Mouse (Mus musculus): Measurements from ENCODE around the gene Phf12. TPM values are rescaled to one million over a fixed set of nuclear protein-coding genes. Genes with fewer than 3 reads are reported as not detected.

The Phf12 gene
- polyA plus RNA-seq, 1 experiment from 2014 or later = 14.5 TPM

GRCm38 (mm10) chr11:77983191-77983936, 810 bp downstream of the Phf12 start:
- no peaks in the 10 kb centered on the region for H3K36me3 ChIP-seq (replicated peaks; ENCODE audit: control insufficient read depth, insufficient read depth, low read depth, low read length)
- peak overlapping the region; percentile 95 for H3K9ac ChIP-seq (replicated peaks; ENCODE audit: low read length)
- H3K27me3 ChIP-seq (ENCODE audit: control insufficient read depth, insufficient read depth, low read length) = no peaks in the 10 kb centered on the region
- H3K9me3 ChIP-seq (replicated peaks; ENCODE audit: control insufficient read depth, low read length) = no peaks in the 10 kb centered on the region
- H3K4me1 ChIP-seq (ENCODE audit: control insufficient read depth, insufficient read depth, low read length) = no peaks in the 10 kb centered on the region
- H3K27ac ChIP-seq (replicated peaks; ENCODE audit: low read depth, low read length) = peak overlapping the region; percentile 84
- peak overlapping the region; percentile 98 for H3K4me3 ChIP-seq (ENCODE audit: low read depth, low read length)
- WGBS = under 1% methylated on average over 25 of the region's 32 CpGs
- H3K4me2 ChIP-seq (ENCODE audit: low read depth, low read length) = peak overlapping the region; percentile 84
- ATAC-seq (replicated peaks; ENCODE audit: insufficient number of reproducible peaks, low FRiP score, low TSS enrichment, low read depth) = no peak
- DNase-seq (ENCODE audit: low spot score) = peak; percentile 64

DNA sequence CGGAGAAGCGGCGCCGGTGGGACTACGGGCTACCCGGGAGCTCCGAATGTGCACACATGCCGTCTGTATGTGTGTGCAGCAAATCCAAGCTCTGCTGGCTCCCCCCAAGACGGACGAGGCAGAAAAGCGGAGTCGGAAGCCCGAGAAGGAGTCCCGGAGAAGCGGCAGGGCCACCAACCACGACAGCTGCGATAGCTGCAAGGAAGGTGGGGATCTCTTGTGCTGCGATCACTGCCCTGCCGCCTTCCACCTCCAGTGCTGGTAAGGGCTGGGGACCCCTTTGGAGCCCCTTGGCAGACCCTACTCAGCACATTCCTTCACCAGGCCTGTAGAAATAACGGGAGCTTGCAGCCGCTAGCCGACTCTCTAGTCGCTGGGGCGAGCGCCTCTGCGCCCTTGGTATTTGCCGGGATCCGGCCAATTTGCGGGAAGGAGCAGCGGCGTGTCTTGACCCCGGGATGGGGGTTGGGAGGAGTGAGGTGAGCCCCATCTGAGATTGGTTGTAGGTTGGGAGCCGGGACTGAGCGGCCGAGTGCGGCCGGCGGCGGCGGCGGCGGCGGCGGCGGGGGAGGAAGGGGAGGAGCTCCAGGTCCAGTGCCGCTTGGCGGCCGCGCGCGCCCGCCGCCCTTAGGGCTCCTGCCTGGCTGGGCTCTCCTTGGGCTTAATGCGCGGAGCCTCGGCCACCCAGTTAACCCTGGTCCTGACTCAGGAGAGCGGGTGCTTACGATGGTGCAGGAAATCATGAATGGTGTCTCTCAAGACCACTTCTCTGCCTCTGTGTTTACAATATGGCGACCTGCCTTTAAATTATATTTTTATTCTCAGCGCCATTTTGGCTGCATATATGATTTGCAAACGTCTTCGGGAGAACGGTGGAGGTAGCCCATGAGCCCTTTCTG, 1.6 kb downstream of the Phf12 start:
- Histone ChIP-seq H3K27me3 (ENCODE audit: control insufficient read depth, insufficient read depth, low read length) (no peaks in the 10 kb centered on the region), H3K4me3 (ENCODE audit: low read depth, low read length) (peak overlapping the region; percentile 98), H3K4me2 (ENCODE audit: low read depth, low read length) (peak overlapping the region; percentile 84), H3K9ac (replicated peaks; ENCODE audit: low read length) (peak overlapping the region; percentile 95), H3K4me1 (ENCODE audit: control insufficient read depth, insufficient read depth, low read length) (no peaks in the 10 kb centered on the region), H3K27ac (replicated peaks; ENCODE audit: low read depth, low read length) (peak overlapping the region; percentile 84), H3K9me3 (replicated peaks; ENCODE audit: control insufficient read depth, low read length) (no peaks in the 10 kb centered on the region), H3K36me3 (replicated peaks; ENCODE audit: control insufficient read depth, insufficient read depth, low read depth, low read length) (no peaks in the 10 kb centered on the region)
- ATAC-seq (replicated peaks; ENCODE audit: insufficient number of reproducible peaks, low FRiP score, low TSS enrichment, low read depth) = no peak
- DNase-seq (ENCODE audit: low spot score) = peak; percentile 79
- 1% methylated on average over 51 of the region's 63 CpGs for WGBS

GRCm38 (mm10) chr11:77984836-77985231, 2.3 kb downstream of the Phf12 start:
- Histone ChIP-seq H3K4me1 (ENCODE audit: control insufficient read depth, insufficient read depth, low read length) (no peaks in the 10 kb centered on the region), H3K27me3 (ENCODE audit: control insufficient read depth, insufficient read depth, low read length) (no peaks in the 10 kb centered on the region), H3K36me3 (replicated peaks; ENCODE audit: control insufficient read depth, insufficient read depth, low read depth, low read length) (no peaks in the 10 kb centered on the region), H3K27ac (replicated peaks; ENCODE audit: low read depth, low read length) (peak overlapping the region; percentile 84), H3K9ac (replicated peaks; ENCODE audit: low read length) (peak overlapping the region; percentile 95), H3K4me2 (ENCODE audit: low read depth, low read length) (peak overlapping the region; percentile 84), H3K4me3 (ENCODE audit: low read depth, low read length) (peak overlapping the region; percentile 98), H3K9me3 (replicated peaks; ENCODE audit: control insufficient read depth, low read length) (no peaks in the 10 kb centered on the region)
- no peak for ATAC-seq (replicated peaks; ENCODE audit: insufficient number of reproducible peaks, low FRiP score, low TSS enrichment, low read depth)
- under 1% methylated on average over 13 of the region's 13 CpGs for WGBS
- peak; percentile 65 for DNase-seq (ENCODE audit: low spot score)

DNA sequence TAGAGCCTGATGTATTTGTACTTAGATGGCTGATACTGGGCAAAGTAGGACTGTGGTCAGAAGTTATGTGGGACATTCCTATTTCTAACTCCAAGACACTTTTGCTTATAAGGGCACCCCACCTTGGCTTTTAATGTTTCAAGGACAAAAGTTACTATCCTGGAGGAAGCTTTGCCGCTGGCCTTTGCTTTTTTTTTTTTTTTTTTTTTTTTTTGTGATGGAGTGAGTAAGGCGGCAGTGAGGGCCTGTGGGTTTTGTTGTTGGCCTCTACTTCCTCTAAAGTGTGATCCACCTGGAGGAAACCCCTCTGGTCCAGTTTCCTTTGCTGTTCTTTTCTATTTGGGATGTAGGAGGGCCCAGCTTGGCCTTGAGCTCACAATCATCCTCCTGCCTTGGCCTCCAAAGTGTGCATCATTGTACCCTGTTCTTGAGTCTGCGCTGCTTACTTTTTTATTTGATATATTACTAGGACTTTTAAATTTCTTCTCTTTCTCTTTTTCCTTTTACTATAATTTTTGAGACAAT, 3.0 kb downstream of the Phf12 start:
- H3K27ac ChIP-seq (replicated peaks; ENCODE audit: low read depth, low read length) = no peak overlapping the region; the same call in 1 of the 2 replicates
- H3K27me3 ChIP-seq (ENCODE audit: control insufficient read depth, insufficient read depth, low read length) = no peaks in the 10 kb centered on the region
- H3K9ac ChIP-seq (replicated peaks; ENCODE audit: low read length) = peak overlapping the region; percentile 95
- WGBS = 77% methylated on average over 3 of the region's 3 CpGs
- no peak for DNase-seq (ENCODE audit: low spot score)
- H3K36me3 ChIP-seq (replicated peaks; ENCODE audit: control insufficient read depth, insufficient read depth, low read depth, low read length) = no peaks in the 10 kb centered on the region
- no peaks in the 10 kb centered on the region for H3K4me1 ChIP-seq (ENCODE audit: control insufficient read depth, insufficient read depth, low read length)
- H3K4me2 ChIP-seq (ENCODE audit: low read depth, low read length) = peak overlapping the region; percentile 84
- peak overlapping the region; percentile 98 for H3K4me3 ChIP-seq (ENCODE audit: low read depth, low read length)
- no peak for ATAC-seq (replicated peaks; ENCODE audit: insufficient number of reproducible peaks, low FRiP score, low TSS enrichment, low read depth)
- no peaks in the 10 kb centered on the region for H3K9me3 ChIP-seq (replicated peaks; ENCODE audit: control insufficient read depth, low read length)

DNA sequence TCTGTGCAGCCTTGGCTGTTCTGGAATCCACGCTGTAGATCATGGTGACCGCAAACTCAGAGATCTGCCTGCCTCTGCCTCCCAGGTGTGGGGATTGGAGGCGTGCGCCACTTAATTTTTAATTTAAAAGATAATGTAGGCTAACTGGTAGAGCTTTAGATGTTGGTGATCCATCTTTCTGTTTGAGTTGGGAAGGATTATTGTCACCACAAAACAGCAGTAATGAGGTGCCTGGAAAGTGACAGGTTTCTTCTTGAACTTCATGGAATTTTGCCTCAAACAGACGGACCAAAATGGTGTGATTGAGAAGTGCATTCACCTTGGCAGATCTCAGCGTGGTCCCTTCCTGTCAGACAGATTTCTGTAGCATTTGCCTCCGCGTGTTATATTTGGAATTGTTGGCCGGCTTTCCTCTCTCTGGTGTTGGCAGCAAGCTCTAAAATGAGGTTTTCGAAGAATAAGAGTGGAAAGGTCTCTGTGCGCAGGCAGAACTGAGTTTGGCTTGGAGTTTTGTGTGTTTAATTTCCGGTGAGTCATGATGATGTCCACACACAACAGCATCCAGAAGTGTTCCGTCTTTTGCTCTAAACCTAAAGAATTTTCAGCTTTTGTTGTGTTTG, 6.6 kb downstream of the Phf12 start:
- no peak for DNase-seq (ENCODE audit: low spot score)
- H3K4me3 ChIP-seq (ENCODE audit: low read depth, low read length) = no peak overlapping the region
- no peak overlapping the region for H3K27ac ChIP-seq (replicated peaks; ENCODE audit: low read depth, low read length)
- no peaks in the 10 kb centered on the region for H3K9me3 ChIP-seq (replicated peaks; ENCODE audit: control insufficient read depth, low read length)
- WGBS = 93% methylated on average over 13 of the region's 13 CpGs
- no peaks in the 10 kb centered on the region for H3K27me3 ChIP-seq (ENCODE audit: control insufficient read depth, insufficient read depth, low read length)
- no peaks in the 10 kb centered on the region for H3K36me3 ChIP-seq (replicated peaks; ENCODE audit: control insufficient read depth, insufficient read depth, low read depth, low read length)
- ATAC-seq (replicated peaks; ENCODE audit: insufficient number of reproducible peaks, low FRiP score, low TSS enrichment, low read depth) = no peak
- H3K9ac ChIP-seq (replicated peaks; ENCODE audit: low read length) = no peak overlapping the region
- no peaks in the 10 kb centered on the region for H3K4me1 ChIP-seq (ENCODE audit: control insufficient read depth, insufficient read depth, low read length)
- no peak overlapping the region for H3K4me2 ChIP-seq (ENCODE audit: low read depth, low read length)

GRCm38 (mm10) chr11:77995556-77995955, 13.0 kb downstream of the Phf12 start:
- Histone ChIP-seq H3K4me1 (ENCODE audit: control insufficient read depth, insufficient read depth, low read length) (no peaks in the 10 kb centered on the region), H3K27me3 (ENCODE audit: control insufficient read depth, insufficient read depth, low read length) (no peaks in the 10 kb centered on the region), H3K27ac (replicated peaks; ENCODE audit: low read depth, low read length) (no peak overlapping the region), H3K36me3 (replicated peaks; ENCODE audit: control insufficient read depth, insufficient read depth, low read depth, low read length) (no peaks in the 10 kb centered on the region), H3K9me3 (replicated peaks; ENCODE audit: control insufficient read depth, low read length) (no peaks in the 10 kb centered on the region), H3K9ac (replicated peaks; ENCODE audit: low read length) (no peak overlapping the region), H3K4me3 (ENCODE audit: low read depth, low read length) (no peak overlapping the region), H3K4me2 (ENCODE audit: low read depth, low read length) (no peak overlapping the region)
- DNase-seq (ENCODE audit: low spot score) (no peak), ATAC-seq (replicated peaks; ENCODE audit: insufficient number of reproducible peaks, low FRiP score, low TSS enrichment, low read depth) (no peak)
- 88% methylated on average over 1 of the region's 1 CpGs for WGBS

- DNase-seq (ENCODE audit: low spot score) (no peak), ATAC-seq (replicated peaks; ENCODE audit: insufficient number of reproducible peaks, low FRiP score, low TSS enrichment, low read depth) (no peak)
- Histone ChIP-seq H3K9ac (replicated peaks; ENCODE audit: low read length) (no peak overlapping the region), H3K4me1 (ENCODE audit: control insufficient read depth, insufficient read depth, low read length) (no peaks in the 10 kb centered on the region), H3K27me3 (ENCODE audit: control insufficient read depth, insufficient read depth, low read length) (no peaks in the 10 kb centered on the region), H3K4me3 (ENCODE audit: low read depth, low read length) (no peak overlapping the region), H3K4me2 (ENCODE audit: low read depth, low read length) (no peak overlapping the region), H3K36me3 (replicated peaks; ENCODE audit: control insufficient read depth, insufficient read depth, low read depth, low read length) (peaks cover 14% of the 10 kb centered on the region), H3K9me3 (replicated peaks; ENCODE audit: control insufficient read depth, low read length) (no peaks in the 10 kb centered on the region), H3K27ac (replicated peaks; ENCODE audit: low read depth, low read length) (no peak overlapping the region)
- WGBS = 95% methylated on average over 5 of the region's 5 CpGs
These were observed 23.9 kb downstream of the Phf12 start for GRCm38 (mm10) chr11:78006446-78006845.

Measured in embryonic facial prominence, embryonic 11.5 days (tissue).